ENCODE assay signal across 9 mouse cellular contexts in genomic region chr4:152038225-152038984, GRCm38 (mm10). TPM values are rescaled to one million over a fixed set of nuclear protein-coding genes. Genes with fewer than 3 reads are reported as not detected.
DNase-seq lines count a peak whose midpoint lies in the region; ATAC-seq lines count a peak whose summit lies in the region.
"Had no signal": no experiment of that assay in that cellular context is flagged by ENCODE, and none has a peak within 500 bp of the region (broad histone marks: within the 10 kb centered on the region; RNA-seq: fewer than 3 reads in every experiment).

Gene Tas1r1, minus strand, starts transcription at chr4:152038568.

- H3K9me3 ChIP-seq in erythroblast, embryonic 14.5 days (ENCODE audit: control insufficient read depth, low read length) = no peaks in the 10 kb centered on the region
- H3K9me3 ChIP-seq in forebrain, embryonic 10.5 days = no peaks in the 10 kb centered on the region
- H3K9me3 ChIP-seq in limb, embryonic 11.5 days (ENCODE audit: control insufficient read depth, low read length) = no peaks in the 10 kb centered on the region
- no peaks in the 10 kb centered on the region for H3K9me3 ChIP-seq in stomach, embryonic 15.5 days

- ATAC-seq in erythroblast, adult 5-6 weeks (replicated peaks; ENCODE audit: low FRiP score, poor library complexity, severe bottlenecking) = no peak
- no peak for ATAC-seq in limb, embryonic 11.5 days (ENCODE audit: insufficient number of reproducible peaks, low FRiP score, low TSS enrichment, low read depth)
- ATAC-seq in stomach, embryonic 15.5 days (ENCODE audit: insufficient read depth, low FRiP score, low read depth) = no peak

- H3K4me3 ChIP-seq in erythroblast, embryonic 14.5 days (replicated peaks) = peak within 1 kb of the TSS; percentile 91
- H3K4me3 ChIP-seq in forebrain, embryonic 10.5 days = peak within 1 kb of the TSS; percentile 100
- H3K4me3 ChIP-seq in limb, embryonic 11.5 days (ENCODE audit: low read depth, low read length) = peak within 1 kb of the TSS; percentile 66
- H3K4me3 ChIP-seq in stomach, embryonic 15.5 days (replicated peaks) = peak within 1 kb of the TSS; percentile 98

- peaks cover 42% of the 10 kb centered on the region for H3K4me1 ChIP-seq in erythroblast, embryonic 14.5 days (ENCODE audit: control insufficient read depth)
- H3K4me1 ChIP-seq in forebrain, embryonic 10.5 days = peaks cover 32% of the 10 kb centered on the region
- peaks cover 7% of the 10 kb centered on the region for H3K4me1 ChIP-seq in limb, embryonic 11.5 days (ENCODE audit: control insufficient read depth, insufficient read depth, low read length)
- H3K4me1 ChIP-seq in stomach, embryonic 15.5 days = peaks cover 13% of the 10 kb centered on the region; the same call in 1 of the 2 replicates

- peak within 1 kb of the TSS; percentile 76 for H3K9ac ChIP-seq in limb, embryonic 11.5 days (ENCODE audit: low read length)
- H3K9ac ChIP-seq in stomach, embryonic 15.5 days = peak within 1 kb of the TSS; percentile 86

- peak; percentile 17 for DNase-seq in 3T3-L1 (ENCODE audit: low read depth, low spot score)
- no peak for DNase-seq in forebrain, embryonic 10.5 days (ENCODE audit: extremely low spot score, low spot score)
- no peak for DNase-seq in limb, embryonic 11.5 days (ENCODE audit: low spot score)
- DNase-seq in right cerebral cortex, postnatal 4 days = no peak
- DNase-seq in frontal cortex, adult 2 months (ENCODE audit: extremely low spot score in 1 of 2, low spot score in 1 of 2) = no peak

- no peaks in the 10 kb centered on the region for H3K27me3 ChIP-seq in erythroblast, embryonic 14.5 days (ENCODE audit: control insufficient read depth)
- peaks cover 4% of the 10 kb centered on the region; the same call in 1 of the 2 replicates for H3K27me3 ChIP-seq in forebrain, embryonic 10.5 days (ENCODE audit: poor library complexity, severe bottlenecking)
- H3K27me3 ChIP-seq in limb, embryonic 11.5 days (ENCODE audit: control insufficient read depth, insufficient read depth, low read length) = no peaks in the 10 kb centered on the region
- no peaks in the 10 kb centered on the region for H3K27me3 ChIP-seq in stomach, embryonic 15.5 days (replicated peaks)
- H3K27me3 ChIP-seq: Patski had no signal

- H3K36me3 ChIP-seq in erythroblast, embryonic 14.5 days (ENCODE audit: control insufficient read depth) = peaks cover 26% of the 10 kb centered on the region
- peaks cover 26% of the 10 kb centered on the region for H3K36me3 ChIP-seq in forebrain, embryonic 10.5 days (replicated peaks)
- peaks cover 11% of the 10 kb centered on the region for H3K36me3 ChIP-seq in limb, embryonic 11.5 days (ENCODE audit: control insufficient read depth, insufficient read depth, low read length)
- peaks cover 25% of the 10 kb centered on the region for H3K36me3 ChIP-seq in stomach, embryonic 15.5 days

- 49% methylated on average over 10 of the region's 10 CpGs for WGBS in forebrain, embryonic 10.5 days
- 49% methylated on average over 10 of the region's 10 CpGs for WGBS in limb, embryonic 11.5 days
- 33% methylated on average over 10 of the region's 10 CpGs for WGBS in stomach, embryonic 15.5 days

- H3K4me2 ChIP-seq in limb, embryonic 11.5 days (ENCODE audit: low read depth, severe bottlenecking) = peak within 1 kb of the TSS; percentile 61
- peak within 1 kb of the TSS; percentile 84 for H3K4me2 ChIP-seq in stomach, embryonic 15.5 days

- peak within 1 kb of the TSS; percentile 90 for H3K27ac ChIP-seq in forebrain, embryonic 10.5 days
- H3K27ac ChIP-seq in limb, embryonic 11.5 days (replicated peaks; ENCODE audit: low read depth, low read length) = no peak within 1 kb of the TSS
- no peak within 1 kb of the TSS for H3K27ac ChIP-seq in stomach, embryonic 15.5 days

RNA-seq across cellular contexts. Expression of gene Tas1r1, which starts in this region (rescaled TPM):
- polyA plus RNA-seq in erythroblast, embryonic 14.5 days (2012) = not detected in 2 replicates
- total RNA-seq in erythroblast, adult 5-6 weeks (2015; ENCODE audit: low replicate concordance) = 1.9 TPM in 1 of 2 replicates, not detected in the other
- not detected in 2 replicates for total RNA-seq in erythroblast, adult 5-6 weeks (2017; ENCODE audit: low replicate concordance)
- polyA plus RNA-seq in forebrain, embryonic 10.5 days (2016; fragmentation: Nextera tagmentation; extraction: Ambion mirVana) = 0.48 and 0.79 TPM in 2 replicates
- polyA plus RNA-seq in limb, embryonic 11.5 days (2014; fragmentation: Nextera tagmentation; extraction: Ambion mirVana) = 0.40 and 0.75 TPM in 2 replicates
- polyA plus RNA-seq in stomach, embryonic 15.5 days (2015; fragmentation: Nextera tagmentation; extraction: Ambion mirVana) = 0.28 and 0.31 TPM in 2 replicates
- 0.13 and 0.20 TPM in 2 replicates for polyA plus RNA-seq in frontal cortex, adult 2 months (2012; rRNA removed)
